Mouse (Mus musculus): ENCODE data around the gene Shisa8. TPM values are rescaled to one million over a fixed set of nuclear protein-coding genes. Genes with fewer than 3 reads are reported as not detected.

The Shisa8 gene
- polyA plus RNA-seq, 1 experiment from 2014 or later, result 0.75 TPM

- H3K36me3 ChIP-seq, result peaks cover 18% of the 10 kb centered on the region
Observed at GRCm38 (mm10) chr15:82166240-82167100, 46.1 kb downstream of the Shisa8 start.

GRCm38 (mm10) chr15:82165332-82166239, 47.0 kb downstream of the Shisa8 start:
- Histone ChIP-seq H3K27ac (no peak overlapping the region), H3K4me3 (no peak overlapping the region), H3K4me1 (peaks cover 39% of the 10 kb centered on the region), H3K36me3 (peaks cover 9% of the 10 kb centered on the region), H3K9me3 (no peaks in the 10 kb centered on the region), H3K27me3 (no peaks in the 10 kb centered on the region), H3K4me2 (replicated peaks) (no peak overlapping the region), H3K9ac (no peak overlapping the region; the same call in 1 of the 2 replicates)
- WGBS, result 56% methylated on average over 8 of the region's 8 CpGs
- ATAC-seq (ENCODE audit: insufficient number of reproducible peaks, insufficient read depth, low FRiP score, low TSS enrichment), result no peak

More at GRCm38 (mm10) chr15:82166240-82167100, 46.1 kb downstream of the Shisa8 start:
- Histone ChIP-seq H3K4me3 (no peak overlapping the region), H3K27ac (peak overlapping the region; percentile 65; the same call in 1 of the 2 replicates), H3K9ac (peak overlapping the region; percentile 27; the same call in 1 of the 2 replicates), H3K4me1 (peaks cover 30% of the 10 kb centered on the region), H3K9me3 (no peaks in the 10 kb centered on the region), H3K4me2 (replicated peaks) (no peak overlapping the region), H3K27me3 (no peaks in the 10 kb centered on the region)
- no peak for ATAC-seq (ENCODE audit: insufficient number of reproducible peaks, insufficient read depth, low FRiP score, low TSS enrichment)
- WGBS, result 61% methylated on average over 22 of the region's 22 CpGs

GRCm38 (mm10) chr15:82164496-82164895, 48.1 kb downstream of the Shisa8 start:
- H3K27ac ChIP-seq, result no peak overlapping the region
- WGBS, result 79% methylated on average over 7 of the region's 7 CpGs
- H3K4me2 ChIP-seq (replicated peaks), result no peak overlapping the region
- no peak for ATAC-seq (ENCODE audit: insufficient number of reproducible peaks, insufficient read depth, low FRiP score, low TSS enrichment)
- no peaks in the 10 kb centered on the region for H3K9me3 ChIP-seq
- H3K36me3 ChIP-seq, result no peaks in the 10 kb centered on the region
- H3K4me3 ChIP-seq, result no peak overlapping the region
- no peaks in the 10 kb centered on the region for H3K27me3 ChIP-seq
- H3K4me1 ChIP-seq, result peaks cover 48% of the 10 kb centered on the region
- no peak overlapping the region for H3K9ac ChIP-seq

- WGBS, result 66% methylated on average over 4 of the region's 4 CpGs
- H3K9me3 ChIP-seq, result no peaks in the 10 kb centered on the region
- H3K4me2 ChIP-seq (replicated peaks), result no peak overlapping the region
- H3K4me1 ChIP-seq, result peaks cover 53% of the 10 kb centered on the region
- H3K27ac ChIP-seq, result no peak overlapping the region
- H3K36me3 ChIP-seq, result no peaks in the 10 kb centered on the region
- H3K9ac ChIP-seq, result no peak overlapping the region
- no peaks in the 10 kb centered on the region for H3K27me3 ChIP-seq
- no peak for ATAC-seq (ENCODE audit: insufficient number of reproducible peaks, insufficient read depth, low FRiP score, low TSS enrichment)
- no peak overlapping the region for H3K4me3 ChIP-seq
Observed at GRCm38 (mm10) chr15:82164061-82164399, 48.6 kb downstream of the Shisa8 start.

- ATAC-seq (ENCODE audit: insufficient number of reproducible peaks, insufficient read depth, low FRiP score, low TSS enrichment), result no peak
- Histone ChIP-seq H3K9ac (no peak overlapping the region), H3K27ac (no peak overlapping the region), H3K27me3 (no peaks in the 10 kb centered on the region), H3K4me2 (replicated peaks) (no peak overlapping the region), H3K4me3 (no peak overlapping the region), H3K4me1 (peaks cover 57% of the 10 kb centered on the region), H3K36me3 (no peaks in the 10 kb centered on the region), H3K9me3 (no peaks in the 10 kb centered on the region)
- 83% methylated on average over 10 of the region's 10 CpGs for WGBS
Observed at GRCm38 (mm10) chr15:82163356-82164060, 49.1 kb downstream of the Shisa8 start.

- Histone ChIP-seq H3K9ac (no peak overlapping the region), H3K27me3 (no peaks in the 10 kb centered on the region), H3K4me1 (peaks cover 60% of the 10 kb centered on the region), H3K27ac (no peak overlapping the region), H3K4me2 (replicated peaks) (no peak overlapping the region), H3K36me3 (no peaks in the 10 kb centered on the region), H3K4me3 (no peak overlapping the region), H3K9me3 (no peaks in the 10 kb centered on the region)
- no peak for ATAC-seq (ENCODE audit: insufficient number of reproducible peaks, insufficient read depth, low FRiP score, low TSS enrichment)
- 91% methylated on average over 12 of the region's 12 CpGs for WGBS
Observed at GRCm38 (mm10) chr15:82161965-82162600, 50.5 kb downstream of the Shisa8 start.

GRCm38 (mm10) chr15:82160731-82161640, 51.6 kb downstream of the Shisa8 start:
- ATAC-seq (ENCODE audit: insufficient number of reproducible peaks, insufficient read depth, low FRiP score, low TSS enrichment), result no peak
- no peak overlapping the region for H3K4me2 ChIP-seq (replicated peaks)
- H3K9ac ChIP-seq, result no peak overlapping the region
- peaks cover 54% of the 10 kb centered on the region for H3K4me1 ChIP-seq
- H3K36me3 ChIP-seq, result peaks cover 5% of the 10 kb centered on the region; the same call in 1 of the 2 replicates
- H3K27ac ChIP-seq, result 0 out of 2 replicates have a peak overlapping the region, but pooled peaks have one; percentile 7
- H3K9me3 ChIP-seq, result no peaks in the 10 kb centered on the region
- no peak overlapping the region for H3K4me3 ChIP-seq
- WGBS, result 74% methylated on average over 11 of the region's 11 CpGs
- H3K27me3 ChIP-seq, result no peaks in the 10 kb centered on the region

GRCm38 (mm10) chr15:82159471-82159870, 53.1 kb downstream of the Shisa8 start:
- Histone ChIP-seq H3K27me3 (no peaks in the 10 kb centered on the region), H3K4me1 (peaks cover 54% of the 10 kb centered on the region), H3K9ac (no peak overlapping the region), H3K9me3 (no peaks in the 10 kb centered on the region), H3K4me3 (no peak overlapping the region), H3K27ac (no peak overlapping the region), H3K4me2 (replicated peaks) (no peak overlapping the region), H3K36me3 (peaks cover 5% of the 10 kb centered on the region; the same call in 1 of the 2 replicates)
- ATAC-seq (ENCODE audit: insufficient number of reproducible peaks, insufficient read depth, low FRiP score, low TSS enrichment), result no peak
- WGBS, result 78% methylated on average over 9 of the region's 9 CpGs

- H3K9ac ChIP-seq, result no peak overlapping the region
- ATAC-seq (ENCODE audit: insufficient number of reproducible peaks, insufficient read depth, low FRiP score, low TSS enrichment), result no peak
- H3K4me1 ChIP-seq, result peaks cover 55% of the 10 kb centered on the region
- no peaks in the 10 kb centered on the region for H3K27me3 ChIP-seq
- WGBS, result 47% methylated on average over 17 of the region's 17 CpGs
- H3K9me3 ChIP-seq, result no peaks in the 10 kb centered on the region
- no peak overlapping the region for H3K4me3 ChIP-seq
- peak overlapping the region; percentile 84 for H3K27ac ChIP-seq
- 0 out of 2 replicates have a peak overlapping the region, but pooled peaks have one; percentile 20 for H3K4me2 ChIP-seq (replicated peaks)
- H3K36me3 ChIP-seq, result peaks cover 5% of the 10 kb centered on the region; the same call in 1 of the 2 replicates
Observed at GRCm38 (mm10) chr15:82158243-82159035, 54.2 kb downstream of the Shisa8 start.
